Mouse (Mus musculus) cerebellum, postnatal 4 days (tissue): ENCODE measurements at regions not wholly inside any gene's neighbourhood (a gene's known extent, or its start where the extent isn't known, plus 50 kb on each side); places are given as distances from the start of the nearest gene placed in this dataset.

ENCODE experiments used
- DNase-seq, 2 experiments: peaks; one replicate each; pipeline ENCODE4 v3.0.0; 2022; ENCODE audit warnings: low spot score in 2 of 2, mixed read lengths in 1 of 2

DNA sequence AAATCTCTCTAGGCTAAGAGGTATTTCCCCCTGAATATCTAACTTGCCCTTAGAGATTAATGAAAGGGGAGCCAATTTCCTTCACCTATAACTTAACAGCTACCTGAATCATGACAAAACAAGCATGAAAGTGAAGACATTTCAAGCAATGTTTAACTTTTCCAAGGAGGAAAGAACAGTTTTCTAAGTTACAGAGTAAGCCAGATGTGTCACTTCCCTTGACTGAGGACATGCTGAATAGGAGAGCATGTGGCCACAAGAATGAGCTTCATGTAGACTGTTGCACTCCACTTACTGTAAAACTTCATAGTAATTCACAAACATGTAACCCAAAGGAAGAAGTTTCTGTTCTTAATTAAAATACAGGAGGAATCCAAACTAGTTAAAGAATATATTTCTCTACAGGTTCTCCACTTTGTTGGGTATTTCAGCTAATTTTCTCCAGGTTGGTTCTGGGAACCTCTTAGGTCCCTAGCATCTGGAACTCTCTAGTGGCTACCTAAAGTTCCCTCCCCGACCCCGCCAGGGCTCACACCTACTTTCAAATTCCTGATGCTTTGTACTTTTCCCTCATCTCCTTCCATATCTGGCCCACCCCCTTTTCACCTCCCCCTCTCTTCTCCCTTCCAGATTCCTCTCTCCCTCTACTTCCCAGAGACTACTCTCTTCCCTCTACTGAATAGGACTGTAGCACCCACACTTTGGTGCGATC lies 142.0 kb upstream of the Tyrp1 start:
- DNase-seq, result no peak

DNA sequence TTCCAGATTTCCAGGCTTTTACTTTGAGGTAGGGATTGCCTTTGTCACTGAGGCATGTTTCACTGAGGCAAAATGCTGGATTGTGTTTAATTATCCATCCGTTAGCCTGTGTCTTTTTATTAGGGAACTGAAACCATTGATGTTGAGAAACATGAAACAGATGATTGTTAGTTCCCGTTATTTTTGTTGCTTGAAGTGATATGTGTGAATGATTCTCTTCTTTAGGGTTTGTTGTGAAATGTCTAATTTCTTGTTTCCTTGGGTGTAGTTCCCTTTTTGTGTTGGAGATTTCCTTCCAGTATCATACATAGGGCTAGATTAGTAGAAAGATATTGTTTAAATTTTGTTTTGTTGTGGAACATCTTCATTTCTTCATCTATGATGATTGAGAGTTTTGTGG lies 121.2 kb upstream of the Tyrp1 start:
- DNase-seq, result no peak

DNA sequence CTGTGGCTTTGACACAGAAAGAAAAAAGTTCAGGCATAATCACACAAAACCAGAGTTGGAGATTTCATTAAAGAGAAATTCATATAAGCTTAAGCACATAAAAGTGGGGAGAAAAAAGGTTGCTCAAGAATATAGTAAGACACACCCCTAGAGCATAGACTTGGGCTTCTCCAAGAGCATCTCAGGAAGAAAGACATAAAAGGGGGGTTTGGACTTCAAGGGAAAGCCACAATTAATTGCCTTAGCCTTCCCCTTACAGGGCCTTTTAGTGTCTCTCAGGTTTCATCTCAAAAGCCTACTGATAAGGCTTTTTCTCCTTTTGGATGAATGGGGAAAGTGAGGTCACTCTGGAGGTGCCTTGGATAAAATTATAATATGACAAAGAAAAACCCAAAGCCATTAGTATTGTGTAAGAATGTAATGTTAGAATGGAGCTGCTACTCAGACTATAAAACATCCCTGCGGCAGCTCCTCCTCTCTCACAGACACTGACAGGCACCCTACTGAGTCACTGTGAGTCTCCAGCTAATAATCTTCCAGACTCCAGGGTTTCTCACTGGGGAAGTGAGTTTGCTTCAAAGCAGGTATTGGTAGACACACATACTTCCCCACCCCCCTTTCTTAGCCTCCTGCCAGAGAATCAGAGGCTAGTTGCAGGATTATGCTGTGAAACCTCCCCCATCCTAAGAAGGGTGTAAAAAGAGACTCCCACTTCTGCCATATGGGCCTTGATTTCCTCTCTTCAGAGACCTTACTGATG lies 88.8 kb upstream of the Tyrp1 start:
- DNase-seq, result no peak

DNA sequence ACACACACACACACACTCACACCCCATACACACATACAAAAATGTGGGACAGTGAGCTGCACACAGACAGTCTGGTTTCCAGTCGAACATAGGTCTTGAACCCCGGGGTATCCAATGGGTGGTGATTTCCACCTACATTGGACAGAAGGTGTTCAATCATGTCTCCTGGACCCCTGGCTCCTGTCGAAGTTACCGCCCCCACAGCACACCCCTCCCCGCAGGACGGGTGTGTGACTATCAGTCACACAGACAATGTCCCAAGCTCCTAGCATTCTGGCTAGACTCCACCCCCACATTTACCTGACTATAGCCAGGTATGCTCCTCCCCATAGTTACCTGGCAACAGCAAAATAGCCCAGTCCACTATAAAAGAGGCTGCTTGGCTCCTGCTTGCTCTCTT lies 81.7 kb upstream of the Tyrp1 start:
- no peak for DNase-seq

DNA sequence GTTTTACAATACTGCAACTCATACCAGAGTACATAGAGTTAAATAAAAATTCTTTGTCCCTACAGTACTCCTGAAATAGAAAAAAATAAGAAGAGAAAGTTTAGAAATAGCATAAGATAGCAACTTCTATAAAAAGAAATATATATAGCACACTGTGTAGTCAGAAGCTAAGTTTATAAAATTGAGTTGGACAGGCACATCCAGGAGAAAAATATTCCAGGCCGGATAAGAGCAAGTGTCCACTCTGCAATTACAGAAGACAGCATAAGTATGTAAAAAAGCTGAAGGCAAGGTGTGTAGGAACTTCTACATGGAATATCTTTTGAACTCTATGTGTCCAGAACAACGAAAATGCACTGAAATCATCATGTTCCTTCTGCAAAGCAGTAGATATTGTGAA lies 77.8 kb upstream of the Tyrp1 start:
- DNase-seq, result no peak

DNA sequence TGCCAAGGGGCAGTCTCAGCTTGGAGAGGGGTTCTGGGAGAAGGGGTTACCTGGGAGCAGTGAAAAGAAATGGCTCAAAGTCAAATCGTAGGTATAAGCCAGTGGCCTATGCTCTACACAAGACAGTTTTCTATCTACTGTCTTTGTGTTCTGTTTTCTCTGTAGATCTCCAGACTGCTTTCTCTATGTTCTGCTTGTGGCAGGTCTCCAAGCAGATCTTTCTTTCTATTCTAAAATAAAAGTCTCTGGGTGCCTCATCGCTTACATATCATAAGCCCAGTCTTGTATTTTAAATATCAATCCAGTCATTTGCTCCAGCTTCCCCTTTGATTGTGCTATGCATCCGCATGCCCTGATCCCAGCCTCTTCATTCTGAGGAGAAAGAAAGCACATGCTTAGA lies 69.9 kb upstream of the Tyrp1 start:
- no peak for DNase-seq

DNA sequence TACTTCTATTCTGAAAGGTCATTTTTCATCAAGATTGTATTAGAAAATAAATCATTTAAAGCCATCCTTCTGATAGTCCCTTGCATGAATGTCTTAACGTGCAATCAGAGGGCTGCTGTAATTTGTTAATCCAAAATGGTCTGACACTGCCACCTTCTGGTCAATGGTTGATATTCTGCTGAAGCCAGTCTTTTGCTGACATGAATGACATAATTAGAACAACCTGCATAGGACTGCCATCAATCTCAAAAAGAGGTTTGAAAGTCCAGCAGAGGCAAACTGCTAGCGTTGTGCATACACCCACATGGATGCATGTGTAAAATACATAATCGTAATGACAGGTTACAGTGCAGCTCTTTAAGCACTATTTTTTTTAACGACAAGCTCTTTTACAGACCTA lies 68.1 kb upstream of the Tyrp1 start:
- DNase-seq, result peak; percentile 25 to 77

DNA sequence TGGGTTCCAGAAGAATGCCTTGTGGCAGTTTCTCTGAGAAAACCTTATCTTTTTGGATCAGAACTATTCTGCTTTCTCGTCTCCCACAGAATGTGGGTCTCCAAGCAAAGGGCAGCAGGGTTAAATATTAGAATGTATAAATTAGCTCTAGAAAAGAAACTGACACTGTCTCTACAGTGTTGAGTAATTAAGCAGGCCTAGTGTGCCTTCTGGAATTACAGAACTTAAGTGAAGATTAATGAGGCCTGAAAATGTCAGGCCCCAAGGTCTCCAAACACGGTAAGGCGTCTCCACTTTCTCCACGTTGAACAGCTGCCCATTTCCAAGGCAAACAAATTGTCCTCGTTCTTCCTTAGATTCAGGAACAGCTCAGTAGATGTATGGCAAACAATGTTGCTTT lies 66.5 kb upstream of the Tyrp1 start:
- no peak for DNase-seq
